Mouse (Mus musculus) intestine, embryonic 14.5 days (tissue): Measurements from ENCODE around the gene Lpcat4. TPM values are rescaled to one million over a fixed set of nuclear protein-coding genes. Genes with fewer than 3 reads are reported as not detected.
A peak's percentile ranks its signal among the peaks of the same experiment; 100 is the strongest.

Experiments used
- ATAC-seq: fragments of 200-750 bp; cut with Nextera tagmentation; replicated peaks from 2 replicates; pipeline ENCODE4 v1.8.0; 2017; ENCODE audit warnings: low read depth, moderate number of reproducible peaks, moderate TSS enrichment, moderate library complexity; ENCODE audit not compliant: low FRiP score, low TSS enrichment
- DNase-seq: peaks from one replicate; pipeline ENCODE4 v3.0.0-alpha.2; 2018; ENCODE audit warnings: low spot score
- H3K27ac ChIP-seq: fragments of 300-500 bp; sonication (generic); 2 replicates; pipeline ENCODE4 v1.5.1; 2014; ENCODE audit warnings: low read depth, mild to moderate bottlenecking, control low read depth
- H3K27me3 ChIP-seq: fragments of 300-500 bp; sonication (generic); replicated peaks from 2 replicates; pipeline ENCODE4 v1.6.1; 2014; ENCODE audit warnings: low read length, control low read depth; ENCODE audit not compliant: control insufficient read depth, insufficient read depth
- H3K36me3 ChIP-seq: fragments of 300-500 bp; sonication (generic); 2 replicates; pipeline ENCODE4 v1.6.1; 2014; ENCODE audit warnings: low read length, control low read depth; ENCODE audit not compliant: control insufficient read depth, insufficient read depth
- H3K4me1 ChIP-seq: fragments of 300-500 bp; sonication (generic); replicated peaks from 2 replicates; pipeline ENCODE4 v1.6.1; 2014; ENCODE audit warnings: low read length, control low read depth, mixed read lengths; ENCODE audit not compliant: control insufficient read depth, insufficient read depth
- H3K4me2 ChIP-seq: fragments of 300-500 bp; sonication (generic); 2 replicates; pipeline ENCODE4 v1.6.1; 2014; ENCODE audit warnings: low read length
- H3K4me3 ChIP-seq: fragments of 300-500 bp; sonication (generic); 2 replicates; pipeline ENCODE4 v1.5.1; 2014; ENCODE audit warnings: low read depth, low read length, control low read depth, mixed read lengths
- H3K9ac ChIP-seq: fragments of 300-500 bp; sonication (generic); 2 replicates; pipeline ENCODE4 v1.6.1; 2014; ENCODE audit warnings: mild to moderate bottlenecking, low read length
- H3K9me3 ChIP-seq: fragments of 300-500 bp; sonication (generic); 2 replicates; pipeline ENCODE4 v1.6.1; 2016; ENCODE audit warnings: low read length, control low read depth; ENCODE audit not compliant: control insufficient read depth
- WGBS: fragments of 180-500 bp; shearing (Covaris S2); extraction: QIAGEN DNeasy Blood & Tissue Kit; methylation state at CpG from one replicate; pipeline ENCODE4 v1.1.7; 2014; 5-methylcytosine and 5-hydroxymethylcytosine counted together
- polyA plus RNA-seq: library from polyadenylated mRNA; unstranded; fragments of >200 nt; fragmentation: Nextera tagmentation; extraction: Ambion mirVana; gene quantifications from 2 replicates; pipeline ENCODE4 v1.2.1, GENCODE M21; 2014

Gene Lpcat4
- polyA plus RNA-seq, 1 experiment from 2014 or later: 28.1 TPM

DNA sequence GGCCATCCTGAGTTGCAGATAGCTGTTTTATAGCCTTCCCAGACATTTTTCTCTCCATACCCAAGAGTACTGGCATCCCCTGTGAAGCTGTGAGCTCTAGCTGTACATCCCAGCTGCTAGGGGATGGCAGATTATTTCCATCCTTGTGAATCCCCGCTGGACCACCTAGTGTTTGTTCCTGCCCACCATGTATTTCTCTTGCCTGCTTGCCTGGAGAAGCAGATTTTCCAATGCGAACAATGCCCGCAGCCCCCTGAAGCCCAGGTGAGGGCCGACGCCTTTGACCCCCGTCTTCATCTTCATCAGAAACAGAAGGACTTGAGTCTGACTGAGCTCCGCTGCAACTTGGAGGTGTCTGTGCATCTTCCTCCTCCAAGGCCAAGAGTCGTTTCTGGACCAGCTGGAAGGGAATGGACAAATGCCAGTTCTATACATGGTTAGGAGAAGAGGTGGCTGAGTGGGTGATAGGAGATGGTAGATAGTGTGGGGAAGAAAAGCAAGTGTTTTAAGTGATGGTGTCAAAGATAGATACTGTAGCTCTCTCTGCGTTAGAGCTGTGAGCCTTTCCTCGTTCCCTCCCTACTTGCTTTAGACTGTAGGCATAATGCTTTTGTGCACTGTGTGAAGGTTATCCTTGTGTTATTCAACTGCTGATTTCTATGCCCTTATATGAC lies 10.6 kb downstream of the Lpcat4 start:
- DNase-seq (no peak), ATAC-seq (no peak)
- Histone ChIP-seq H3K27ac (no peak overlapping the region), H3K4me2 (no peak overlapping the region), H3K27me3 (no peaks in the 10 kb centered on the region), H3K36me3 (no peaks in the 10 kb centered on the region), H3K9me3 (no peaks in the 10 kb centered on the region), H3K4me1 (no peaks in the 10 kb centered on the region), H3K4me3 (no peak overlapping the region), H3K9ac (no peak overlapping the region)
- 91% methylated on average over 10 of the region's 10 CpGs for WGBS

DNA sequence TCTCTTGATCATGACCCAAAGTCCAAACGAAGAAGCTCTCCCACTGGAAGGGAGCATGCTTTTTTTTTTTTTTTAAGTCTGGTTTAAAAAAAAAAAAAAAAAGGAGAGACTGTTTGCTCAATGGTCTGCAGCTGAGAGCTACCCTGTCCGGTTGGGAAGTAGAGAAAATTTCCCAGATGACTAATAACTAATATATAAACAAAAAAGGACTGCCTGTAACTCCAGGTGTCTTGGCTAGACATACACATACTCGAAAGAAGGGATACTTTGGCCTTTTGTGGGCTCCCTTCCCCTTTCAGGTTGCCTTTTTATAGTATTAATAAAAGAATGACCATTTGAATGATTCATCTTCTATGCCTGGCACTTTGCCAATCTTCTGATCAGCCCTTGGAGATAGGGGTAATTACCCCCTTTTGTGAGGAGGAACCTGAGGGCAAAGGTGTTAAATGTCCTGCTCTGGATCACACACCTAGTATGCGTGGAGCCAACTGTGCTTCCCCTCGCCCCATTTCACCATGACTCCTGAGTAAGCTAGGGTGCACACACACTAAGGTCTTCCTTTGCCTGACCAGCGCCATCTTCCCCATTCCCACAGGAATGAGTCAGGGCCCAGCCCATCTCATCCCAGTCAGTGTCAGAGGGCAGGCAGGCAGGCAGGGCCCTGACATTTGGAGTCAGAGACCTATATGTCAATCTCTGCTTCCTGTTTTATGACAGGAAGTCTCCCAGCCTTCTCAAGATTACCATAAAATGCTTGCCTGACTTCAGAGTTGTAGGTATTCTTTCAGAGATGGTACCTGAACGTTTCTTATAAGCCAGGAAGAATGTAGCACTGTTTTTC lies 15.6 kb downstream of the Lpcat4 start:
- WGBS: 58% methylated on average over 7 of the region's 7 CpGs
- Histone ChIP-seq H3K9me3 (no peaks in the 10 kb centered on the region), H3K36me3 (no peaks in the 10 kb centered on the region), H3K4me3 (no peak overlapping the region), H3K4me1 (no peaks in the 10 kb centered on the region), H3K9ac (no peak overlapping the region), H3K27ac (no peak overlapping the region), H3K4me2 (no peak overlapping the region), H3K27me3 (no peaks in the 10 kb centered on the region)
- ATAC-seq (peak; percentile 68), DNase-seq (no peak)

- 73% methylated on average over 10 of the region's 10 CpGs for WGBS
- no peaks in the 10 kb centered on the region for H3K36me3 ChIP-seq
These were observed 20.1 kb downstream of the Lpcat4 start, which contains the start of gene Nutm1 for GRCm38 (mm10) chr2:112259241-112259962. Nutm1 (minus strand) TSS chr2:112259291.

GRCm38 (mm10) chr2:112261748-112262653 lies 22.7 kb downstream of the Lpcat4 start, which contains the start of gene Nop10:
Nop10 (plus strand) TSS chr2:112261926.
- peak within 1 kb of the TSS; percentile 64 for H3K4me2 ChIP-seq
- H3K36me3 ChIP-seq: no peaks in the 10 kb centered on the region
- H3K4me3 ChIP-seq: peak within 1 kb of the TSS; percentile 82
- WGBS: under 1% methylated on average over 36 of the region's 36 CpGs
- peak; percentile 88 for DNase-seq
- H3K9ac ChIP-seq: peak within 1 kb of the TSS; percentile 54
- ATAC-seq: peak; percentile 58
- no peaks in the 10 kb centered on the region for H3K9me3 ChIP-seq
- H3K4me1 ChIP-seq: peaks cover 13% of the 10 kb centered on the region
- peak within 1 kb of the TSS; percentile 76 for H3K27ac ChIP-seq
- no peaks in the 10 kb centered on the region for H3K27me3 ChIP-seq

More at GRCm38 (mm10) chr2:112259241-112259962, 20.1 kb downstream of the Lpcat4 start, which contains the start of gene Nutm1:
- no peak for DNase-seq
- H3K27me3 ChIP-seq: no peaks in the 10 kb centered on the region
- H3K4me2 ChIP-seq: no peak within 1 kb of the TSS
- no peak within 1 kb of the TSS for H3K4me3 ChIP-seq
- H3K27ac ChIP-seq: no peak within 1 kb of the TSS
- ATAC-seq: no peak
- H3K9ac ChIP-seq: no peak within 1 kb of the TSS
- H3K9me3 ChIP-seq: no peaks in the 10 kb centered on the region
- peaks cover 8% of the 10 kb centered on the region for H3K4me1 ChIP-seq

DNA sequence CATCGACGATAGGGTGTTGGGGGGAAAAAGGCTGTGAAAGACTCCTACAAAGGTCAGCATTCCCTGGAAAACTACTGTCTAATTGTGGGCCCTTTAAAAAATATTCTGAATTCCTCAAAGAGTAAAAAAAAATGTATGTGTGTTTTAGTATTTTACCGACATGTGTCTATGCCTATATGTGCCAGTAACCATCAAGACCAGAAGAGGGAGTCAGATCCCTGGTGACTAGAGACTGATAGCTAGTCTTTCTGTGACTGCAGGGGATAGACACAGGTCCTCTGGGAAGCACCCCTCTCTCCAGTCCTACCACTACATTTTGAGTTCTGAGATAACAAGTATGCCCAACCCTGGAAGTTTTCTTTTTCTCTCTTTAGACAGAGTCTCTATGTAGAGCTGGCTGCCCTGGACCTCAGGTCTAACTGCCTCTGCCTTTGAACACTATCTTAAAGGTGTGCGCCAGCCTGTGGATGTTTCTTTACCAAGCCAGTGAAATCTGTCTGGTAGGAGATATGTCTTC lies 23.6 kb downstream of the Lpcat4 start:
- H3K4me3 ChIP-seq: peak overlapping the region; percentile 82
- DNase-seq (no peak), ATAC-seq (no peak)
- H3K27me3 ChIP-seq: no peaks in the 10 kb centered on the region
- no peaks in the 10 kb centered on the region for H3K36me3 ChIP-seq
- H3K4me1 ChIP-seq: peaks cover 17% of the 10 kb centered on the region
- H3K4me2 ChIP-seq: peak overlapping the region; percentile 64
- H3K9me3 ChIP-seq: no peaks in the 10 kb centered on the region
- H3K9ac ChIP-seq: peak overlapping the region; percentile 54; the same call in 1 of the 2 replicates
- 33% methylated on average over 4 of the region's 4 CpGs for WGBS
- H3K27ac ChIP-seq: no peak overlapping the region

DNA sequence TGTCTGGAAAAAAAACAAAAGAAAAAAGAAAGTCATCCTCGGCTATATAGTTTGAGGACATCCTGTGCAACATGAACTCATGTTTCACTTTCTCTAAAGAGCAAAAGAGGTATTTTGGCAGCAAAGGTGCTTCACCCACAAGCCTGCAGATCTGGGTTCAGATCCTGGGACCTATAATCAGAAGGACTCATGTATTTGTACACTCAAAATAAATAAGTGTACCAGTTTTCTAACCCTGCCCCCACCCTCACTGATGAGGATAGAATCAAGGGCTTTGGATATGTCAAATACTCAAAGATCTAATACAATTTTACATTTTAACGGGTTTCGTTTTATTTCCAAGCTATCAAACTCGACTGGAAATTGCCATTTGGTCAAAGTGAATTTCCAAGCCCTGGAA lies 25.1 kb downstream of the Lpcat4 start:
- no peak overlapping the region for H3K4me3 ChIP-seq
- 80% methylated on average over 4 of the region's 4 CpGs for WGBS

DNA sequence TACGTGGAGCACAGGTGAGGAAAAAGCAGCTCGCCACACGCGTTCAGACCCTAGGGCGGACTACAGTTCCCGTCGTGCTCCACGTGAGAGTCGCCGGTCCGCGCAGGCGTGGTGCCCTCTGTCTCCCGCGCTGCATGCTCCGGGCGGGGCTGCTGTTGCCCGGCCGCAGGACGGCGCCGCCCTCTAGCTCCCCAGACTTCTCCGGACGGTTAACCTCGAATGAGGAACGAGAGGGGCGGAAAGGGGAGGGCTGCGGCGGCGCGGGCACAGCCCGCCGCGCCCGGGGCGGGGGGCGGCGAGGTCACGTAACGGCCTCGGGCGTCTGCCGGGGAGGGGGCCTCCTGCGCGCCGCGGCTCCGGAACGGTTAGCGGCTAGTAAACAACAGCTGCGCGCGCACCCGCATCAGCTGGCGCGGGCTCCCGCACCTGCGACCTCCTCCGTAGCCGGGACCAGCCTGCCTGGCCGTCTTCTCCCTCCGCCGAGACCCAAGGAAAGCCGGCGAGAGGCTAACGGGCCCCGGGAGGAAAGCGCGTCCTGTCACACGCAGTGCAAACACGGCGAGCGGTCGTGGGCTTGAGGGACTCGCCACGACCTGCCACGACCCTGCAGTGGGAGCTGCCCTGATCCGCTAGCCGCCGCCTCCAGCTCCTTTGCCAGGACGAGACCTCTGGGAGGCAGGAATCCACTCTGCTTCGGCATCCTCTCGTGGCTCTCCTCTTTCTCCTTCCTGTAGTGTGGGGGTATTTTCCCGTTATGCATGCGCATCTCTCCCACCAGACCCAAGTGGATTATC lies 26.4 kb downstream of the Lpcat4 start, which contains the start of gene Slc12a6:
TSS of gene Slc12a6 (plus strand) at position 378 of the 794 bp plus-strand sequence.
- Histone ChIP-seq H3K4me2 (peak within 1 kb of the TSS; percentile 61), H3K27ac (peak within 1 kb of the TSS; percentile 81)
- WGBS: under 1% methylated on average over 83 of the region's 85 CpGs

More for the DNA sequence above, 25.1 kb downstream of the Lpcat4 start:
- H3K36me3 ChIP-seq: no peaks in the 10 kb centered on the region
- H3K4me1 ChIP-seq: peaks cover 17% of the 10 kb centered on the region
- H3K9me3 ChIP-seq: no peaks in the 10 kb centered on the region
- DNase-seq: no peak
- H3K27ac ChIP-seq: no peak overlapping the region
- no peak for ATAC-seq
- H3K9ac ChIP-seq: no peak overlapping the region
- H3K27me3 ChIP-seq: no peaks in the 10 kb centered on the region
- H3K4me2 ChIP-seq: no peak overlapping the region

More for the DNA sequence above, 26.4 kb downstream of the Lpcat4 start, which contains the start of gene Slc12a6:
- Histone ChIP-seq H3K4me1 (peaks cover 17% of the 10 kb centered on the region), H3K4me3 (peak within 1 kb of the TSS; percentile 84), H3K9ac (peak within 1 kb of the TSS; percentile 71), H3K36me3 (no peaks in the 10 kb centered on the region), H3K27me3 (no peaks in the 10 kb centered on the region), H3K9me3 (no peaks in the 10 kb centered on the region)
- ATAC-seq (peak; percentile 94), DNase-seq (peak; percentile 93)
